Mouse (Mus musculus): Measurements from ENCODE around the gene Trappc12.
"Not testable (repeated sequence)": the region's sequence is repeated elsewhere in the genome, so short reads cannot be mapped to it uniquely, and the experiment has no call there.

Gene Trappc12

DNA sequence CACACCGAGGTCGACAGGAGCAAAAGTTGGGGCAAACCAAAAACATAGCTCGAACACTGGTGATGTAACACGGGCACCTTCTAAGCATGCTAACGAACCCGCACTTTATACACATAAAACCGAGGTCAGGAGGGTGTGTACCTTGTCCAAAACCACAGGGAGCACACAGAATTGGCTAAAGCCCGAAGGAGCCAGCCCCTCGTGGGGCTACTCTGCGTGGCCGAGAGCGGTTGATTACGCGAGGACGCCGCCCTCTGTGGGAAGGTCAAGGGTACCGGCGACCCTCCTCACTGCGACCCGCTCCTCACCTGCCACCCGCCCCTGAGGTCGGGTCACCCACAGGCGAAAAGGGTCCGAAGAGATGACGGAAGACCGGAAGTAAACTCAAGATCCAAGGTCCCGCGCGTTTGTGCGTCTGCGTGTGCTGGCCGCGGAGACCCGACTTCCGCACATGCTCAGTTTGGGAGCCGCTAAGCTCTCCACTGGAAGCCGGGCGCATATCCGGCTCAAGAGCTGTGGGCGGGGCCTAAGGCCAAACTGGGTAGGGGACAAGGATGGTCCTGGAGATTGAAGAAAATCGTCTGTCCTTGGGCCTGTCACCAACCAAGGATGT is at the start of gene Trappc12:
Gene Trappc12, minus strand, starts transcription at position 452 of the 613 bp plus-strand sequence.
- DNase-seq: peak; percentile 91 to 93

DNA sequence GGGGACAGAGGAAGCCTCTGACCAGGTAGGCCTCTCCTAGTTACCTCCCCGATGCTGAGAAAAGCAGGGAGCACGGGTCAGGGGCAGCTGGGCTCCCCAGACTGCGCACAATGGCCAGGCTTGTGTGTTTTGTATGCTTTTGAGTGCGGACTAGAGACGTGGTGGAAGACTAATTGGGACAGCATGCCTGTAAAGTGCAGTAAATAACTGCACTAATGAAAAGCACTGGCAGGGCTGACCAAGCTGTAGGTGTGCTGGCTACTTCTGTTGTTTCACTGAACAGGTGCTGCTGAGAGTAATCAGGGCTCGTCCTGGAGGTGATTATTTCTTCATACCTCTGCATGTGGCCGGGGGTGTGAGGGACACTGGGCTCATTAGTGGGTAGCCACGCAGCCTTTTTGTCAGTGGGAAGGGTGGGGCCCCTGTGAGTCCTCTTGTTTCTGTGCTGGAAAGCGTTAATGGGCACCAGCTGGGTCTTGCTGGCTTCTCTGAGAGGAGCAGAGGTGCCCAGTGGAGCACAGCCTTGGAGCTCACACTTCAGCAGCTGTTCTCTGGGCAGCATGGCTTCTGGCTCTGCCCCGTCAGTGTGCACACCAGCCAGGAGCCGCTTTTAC is 49.6 kb upstream of the Trappc12 start:
- no peak for DNase-seq

DNA sequence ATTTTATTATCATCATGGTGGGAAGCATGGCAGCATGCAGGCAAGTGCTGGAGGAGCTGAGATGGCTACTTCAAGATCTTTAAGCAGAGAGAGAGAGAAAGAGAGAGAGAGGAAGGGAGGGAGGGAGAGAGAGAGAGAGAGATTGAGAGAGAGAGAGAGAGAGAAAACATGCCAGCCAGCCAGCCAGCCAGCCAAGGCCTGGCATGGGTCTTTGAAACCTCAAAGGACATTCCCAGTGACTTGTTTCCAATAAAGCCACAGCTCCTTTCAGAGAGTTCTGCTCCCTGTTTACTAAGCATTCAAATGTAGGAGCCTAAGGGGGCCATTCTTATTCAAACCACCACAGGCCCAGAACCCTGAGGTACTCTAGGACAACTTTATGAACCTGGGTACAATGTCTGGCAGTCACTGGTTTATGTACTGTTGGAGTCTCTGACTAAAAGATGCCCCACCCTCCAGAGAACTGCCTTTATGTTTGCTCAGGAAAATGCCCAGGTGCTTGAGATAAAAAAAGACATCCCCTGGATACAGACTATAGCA is 46.7 kb upstream of the Trappc12 start:
- no peak for DNase-seq

DNA sequence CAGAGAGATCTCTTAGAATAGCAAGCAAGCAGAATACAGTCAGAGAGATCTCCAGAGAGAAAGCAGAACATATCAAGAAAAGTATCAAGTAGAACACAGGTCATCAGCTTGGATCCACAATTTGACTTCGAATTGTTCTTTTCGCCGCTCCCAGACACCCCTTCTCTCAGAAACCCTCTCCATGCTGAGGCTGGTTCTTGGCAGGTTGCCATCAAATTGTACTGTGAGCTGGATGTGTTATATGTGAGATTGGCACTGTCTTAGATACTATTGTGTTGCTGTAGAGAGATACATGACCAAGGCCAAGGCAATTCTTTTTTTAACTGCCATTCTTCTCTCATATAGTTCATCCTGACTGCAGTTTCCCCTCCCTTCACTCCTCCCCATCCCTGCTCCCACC is 44.8 kb upstream of the Trappc12 start:
- no peak for DNase-seq

DNA sequence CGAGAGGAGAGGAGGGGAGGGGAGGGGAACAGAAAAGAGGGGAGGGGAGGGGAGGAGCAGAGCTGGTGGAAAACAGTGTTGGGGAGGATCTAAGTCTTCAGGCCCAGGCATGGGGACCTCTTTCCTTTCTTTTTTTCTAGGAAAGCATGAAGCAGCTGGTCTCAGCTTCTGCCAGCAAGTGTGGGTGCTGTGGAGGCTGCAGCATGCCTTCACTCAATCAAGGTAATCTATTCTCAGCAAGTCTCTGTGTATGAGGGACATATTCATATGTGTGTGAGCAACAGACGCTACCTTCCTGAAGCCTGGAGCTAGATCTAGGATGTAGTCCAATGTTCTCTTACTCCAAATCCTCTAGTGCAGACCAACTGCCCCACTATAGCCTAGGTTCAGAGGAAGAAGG is 43.4 kb upstream of the Trappc12 start:
- DNase-seq: no peak

DNA sequence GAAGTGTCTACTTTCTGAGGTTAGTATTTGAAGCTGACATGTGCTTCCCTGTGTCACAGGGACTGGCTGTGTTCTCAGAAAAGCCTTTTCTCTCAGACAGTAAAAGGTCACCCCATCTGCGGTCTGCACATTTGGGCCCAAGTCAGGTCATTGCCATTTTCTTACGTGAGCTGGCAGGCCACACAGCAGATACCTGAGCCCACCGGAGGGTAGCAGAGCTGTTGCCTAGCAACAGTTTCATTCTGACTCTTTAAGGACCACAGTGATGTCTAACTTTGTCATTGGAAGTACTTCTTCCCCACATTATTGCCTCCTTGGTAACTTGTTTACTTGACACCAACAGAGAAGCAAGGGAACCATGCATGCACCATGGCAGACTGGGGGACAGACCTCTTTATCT is 42.3 kb upstream of the Trappc12 start:
- DNase-seq: no peak

DNA sequence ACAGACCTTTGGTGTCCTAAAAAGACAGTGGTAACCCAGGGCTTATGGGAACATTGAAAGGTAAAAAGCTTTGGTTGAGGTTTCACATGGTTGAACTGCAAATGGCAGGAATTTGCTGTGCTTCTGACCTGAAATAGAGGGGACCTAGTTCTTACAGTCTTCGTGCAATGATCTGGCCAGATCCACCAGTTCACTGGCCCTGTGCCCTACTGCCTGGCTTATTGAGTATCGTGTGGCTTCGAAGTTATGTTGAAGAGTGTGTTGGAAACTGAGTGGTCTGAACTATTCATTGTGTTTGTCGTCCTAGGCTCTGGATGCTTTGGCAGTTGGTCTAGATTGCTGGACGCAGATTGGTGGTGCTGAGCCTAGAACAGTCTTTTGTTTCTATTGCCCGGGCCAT is 36.0 kb upstream of the Trappc12 start:
- DNase-seq: no peak

DNA sequence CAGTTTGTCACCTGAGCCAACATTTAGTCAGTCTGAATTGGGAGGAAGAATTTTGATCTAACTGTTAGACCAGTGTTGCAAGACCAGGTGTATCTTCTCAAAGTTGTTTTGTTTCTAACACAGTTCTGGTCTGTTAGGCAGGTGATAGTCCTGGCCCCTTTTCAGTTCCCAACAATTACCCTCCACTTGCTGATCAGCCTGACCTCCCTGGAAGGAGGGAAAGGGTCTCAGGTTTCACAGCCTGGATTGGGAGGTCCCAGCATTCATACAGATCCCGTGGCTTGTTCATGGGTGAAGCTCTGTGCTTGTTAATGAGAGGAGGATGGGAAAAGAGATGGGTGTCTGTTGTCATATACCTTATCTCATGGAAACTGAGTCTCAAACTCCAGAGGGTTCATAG is 35.0 kb upstream of the Trappc12 start:
- no peak for DNase-seq

DNA sequence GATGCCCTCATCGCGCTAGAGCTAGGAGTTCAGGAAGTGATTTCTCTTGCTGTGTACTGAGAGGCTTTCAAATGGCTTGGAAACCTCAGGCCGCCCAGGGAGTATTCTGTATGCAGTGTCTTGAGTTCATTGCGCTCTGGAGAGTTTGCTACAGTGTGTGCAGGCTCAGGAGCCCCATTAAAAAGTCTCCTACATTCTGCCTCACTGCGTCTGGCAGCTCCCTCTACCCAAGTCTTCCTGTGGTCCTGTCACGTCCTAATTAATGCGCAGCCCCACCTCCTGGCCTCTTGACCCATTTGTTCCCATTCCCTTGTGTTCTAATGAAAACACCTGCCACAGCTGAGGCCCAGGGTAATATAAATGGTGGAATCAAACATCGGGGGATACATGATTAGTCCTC is 34.6 kb upstream of the Trappc12 start:
- DNase-seq: no peak

DNA sequence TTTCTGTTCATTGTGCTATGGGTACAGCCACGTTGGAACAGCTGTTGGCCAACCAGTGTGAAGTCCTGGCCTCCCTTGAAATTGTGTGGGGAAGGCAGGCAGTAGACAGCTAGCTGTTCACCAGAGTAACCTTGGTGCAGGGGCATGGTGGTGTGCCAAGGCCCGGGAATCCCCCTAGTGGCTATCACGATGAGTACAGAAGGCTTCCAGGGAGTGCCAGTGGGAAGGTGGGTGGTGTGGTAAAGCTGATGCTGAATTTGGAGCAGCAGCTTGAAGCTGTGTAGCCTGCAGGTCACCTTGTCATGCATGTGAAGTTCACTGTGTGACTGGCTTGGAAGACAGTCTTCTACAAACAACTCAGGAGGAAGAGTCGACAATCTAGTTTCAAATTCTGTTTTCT is 34.1 kb upstream of the Trappc12 start:
- peak in 1 of 2 experiments; percentile 12 for DNase-seq

DNA sequence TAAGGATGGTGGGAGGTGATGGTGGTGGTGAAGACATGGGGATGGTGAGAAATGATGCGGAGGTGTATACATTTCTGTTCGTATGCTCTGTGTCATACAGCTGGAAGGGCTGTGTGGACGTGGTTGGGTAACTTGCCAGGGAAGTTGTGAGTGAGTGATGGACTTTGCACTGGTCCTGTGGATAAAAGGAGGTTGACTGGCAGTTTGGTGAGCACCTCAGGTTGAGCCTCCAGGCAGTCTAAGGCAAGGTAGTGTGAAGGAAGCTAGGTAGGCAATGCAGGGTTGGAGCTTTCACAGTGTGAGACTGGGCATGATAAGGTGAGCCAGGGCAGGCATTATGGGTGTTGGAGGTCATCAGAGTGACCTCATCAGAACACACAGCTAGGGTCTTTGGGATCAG is 32.4 kb upstream of the Trappc12 start:
- no peak for DNase-seq

DNA sequence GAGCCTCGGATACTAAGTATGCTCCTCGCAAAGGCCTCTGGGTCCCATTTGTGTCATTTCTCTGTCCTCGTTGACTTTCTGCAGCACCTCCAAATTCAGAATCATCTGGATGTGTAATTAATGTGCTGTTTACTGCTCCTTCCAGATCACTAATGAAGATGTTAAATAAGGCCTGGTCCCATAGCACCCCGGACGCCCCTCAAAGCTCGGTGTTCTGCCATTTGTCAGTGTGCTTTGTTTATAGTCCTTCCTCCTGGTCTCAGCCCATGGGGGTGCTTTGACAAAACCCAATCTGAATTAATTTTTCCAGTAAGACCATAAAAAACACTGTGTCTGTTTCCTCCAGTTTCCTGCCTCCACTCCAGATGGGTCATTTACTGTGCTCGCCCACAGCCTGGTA is 29.9 kb upstream of the Trappc12 start:
- no peak for DNase-seq

DNA sequence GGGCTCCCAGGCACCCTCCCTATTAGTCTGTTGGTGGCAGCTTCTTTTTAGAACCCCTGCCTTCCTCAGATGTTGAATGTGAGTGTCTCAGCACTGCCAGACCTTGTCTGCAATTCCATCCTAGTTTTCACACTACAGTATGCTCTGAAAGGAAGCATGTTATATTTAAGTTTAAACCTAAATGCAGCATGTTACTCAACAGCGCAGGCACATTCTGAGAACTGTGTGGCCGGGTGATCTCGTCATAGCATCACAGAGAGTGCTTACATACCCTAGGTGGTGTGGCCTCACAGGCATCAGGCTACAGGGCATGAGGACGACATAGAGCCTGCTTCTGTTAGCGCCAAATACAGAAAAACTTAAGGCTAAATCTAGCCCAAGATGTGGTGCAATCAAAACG is 25.4 kb upstream of the Trappc12 start:
- DNase-seq: no peak

DNA sequence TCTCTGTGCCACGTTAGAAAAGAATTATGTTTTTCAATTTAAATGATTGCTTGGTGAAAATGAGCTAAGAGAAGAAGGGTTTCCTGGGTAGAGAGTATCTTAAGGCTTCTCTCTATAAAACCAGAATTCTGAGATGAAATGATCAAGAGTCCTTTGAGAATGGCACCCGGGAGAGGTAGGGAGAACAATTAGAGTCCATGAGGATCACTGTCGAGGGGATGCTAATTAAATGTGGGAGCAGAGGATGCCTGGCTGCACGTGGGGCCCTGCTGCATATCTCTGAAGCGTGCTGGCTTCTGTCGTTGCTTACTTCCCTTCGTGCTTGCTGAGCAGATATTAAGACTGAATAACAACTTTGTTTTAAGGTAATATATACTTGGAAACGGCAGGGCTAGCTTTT is 24.8 kb upstream of the Trappc12 start:
- no peak for DNase-seq

DNA sequence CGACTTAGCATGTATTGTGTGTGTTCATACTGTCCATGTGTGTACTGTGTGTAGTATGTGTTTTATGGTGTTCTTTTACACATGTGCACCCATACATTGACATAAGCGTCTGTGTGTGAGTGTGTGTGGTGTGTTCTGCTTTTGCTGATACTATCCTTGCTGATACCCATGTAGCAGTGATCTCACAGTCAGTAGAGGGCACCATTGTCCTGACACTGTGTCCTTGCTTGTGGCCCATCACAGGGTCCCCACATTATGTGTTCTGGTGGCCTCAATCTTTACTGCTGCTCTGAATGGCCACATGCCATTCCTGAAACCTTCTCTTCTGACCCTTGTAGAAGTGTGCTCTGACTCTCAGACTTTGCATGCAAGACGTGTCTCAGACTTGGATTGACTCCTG is 23.5 kb upstream of the Trappc12 start:
- no peak for DNase-seq

DNA sequence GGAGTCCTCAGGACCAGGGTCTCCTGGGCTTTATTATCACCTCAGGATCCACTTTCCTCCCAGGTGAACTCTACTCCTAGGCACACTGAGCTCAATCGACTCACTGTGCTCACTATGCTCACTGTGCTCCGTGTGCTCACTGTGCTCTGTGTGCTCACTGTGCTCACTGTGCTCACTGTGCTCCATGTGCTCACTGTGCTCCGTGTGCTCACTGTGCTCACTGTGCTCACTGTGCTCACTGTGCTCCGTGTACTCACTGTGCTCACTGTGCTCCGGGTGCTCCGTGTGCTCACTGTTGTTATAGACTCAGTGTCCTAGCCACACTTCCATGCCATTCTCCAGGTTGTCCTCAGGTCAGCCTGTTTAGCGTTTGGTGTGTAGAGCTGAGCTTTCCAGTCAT is 19.7 kb upstream of the Trappc12 start:
- no peak for DNase-seq

DNA sequence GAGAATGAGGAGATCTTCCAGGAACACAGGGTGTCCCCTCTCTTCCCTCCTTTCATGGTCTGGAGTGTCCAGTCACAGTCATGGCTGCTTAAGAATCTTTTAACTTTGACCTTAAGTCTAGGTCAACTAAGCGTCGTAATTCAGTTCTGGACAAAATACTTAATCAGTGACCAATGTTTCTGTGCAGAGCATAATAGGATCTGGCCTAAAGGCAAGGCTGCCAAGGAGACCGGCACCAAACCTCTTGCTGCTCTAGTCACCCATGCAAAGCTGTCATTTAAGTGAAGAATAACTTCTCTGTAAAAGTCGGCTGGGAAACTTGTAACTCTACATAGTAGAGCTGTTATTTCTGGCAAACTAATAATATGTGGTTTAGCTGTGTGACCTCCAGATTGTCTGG is 5.7 kb upstream of the Trappc12 start:
- no peak for DNase-seq

DNA sequence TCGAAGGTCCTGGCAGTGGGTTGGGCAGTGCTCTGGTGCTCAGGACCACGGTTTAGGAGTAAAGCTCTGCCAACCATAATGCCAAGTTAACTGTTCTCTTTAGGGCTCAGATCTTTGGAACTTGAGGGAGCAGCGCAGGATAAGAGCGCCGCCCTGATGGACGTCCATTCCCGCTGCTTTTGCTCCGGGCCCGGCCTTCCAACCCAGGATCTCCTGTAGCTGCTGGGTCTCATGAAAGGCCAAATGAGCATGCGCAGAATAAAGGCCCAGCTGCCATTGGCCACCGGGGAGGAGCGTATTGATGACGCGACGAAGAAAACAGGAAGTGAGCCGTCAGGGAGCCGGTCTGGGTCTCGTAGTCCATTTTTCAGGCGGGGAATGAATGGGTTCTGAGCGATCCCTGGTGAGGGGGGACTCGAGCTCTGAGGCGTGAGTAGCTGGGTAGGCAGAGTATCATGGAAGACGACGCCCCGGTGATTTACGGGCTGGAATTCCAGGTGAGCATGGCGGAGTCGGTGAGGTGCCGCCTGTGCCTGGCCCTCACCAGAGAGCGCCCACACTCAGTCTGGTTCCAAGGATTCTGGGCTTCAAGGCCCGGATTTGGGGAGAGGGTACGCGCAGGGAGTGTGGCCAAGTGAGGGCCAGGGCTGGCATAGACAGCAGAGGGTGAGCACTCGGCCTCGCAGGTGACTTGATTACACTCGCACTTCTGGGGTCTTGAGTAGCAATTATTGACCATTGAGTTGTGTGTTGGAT is 1.4 kb upstream of the Trappc12 start, which contains the start of gene Eipr1:
Gene Eipr1, plus strand, starts transcription at position 296 of the 756 bp plus-strand sequence.
- peak; percentile 92 for DNase-seq

DNA sequence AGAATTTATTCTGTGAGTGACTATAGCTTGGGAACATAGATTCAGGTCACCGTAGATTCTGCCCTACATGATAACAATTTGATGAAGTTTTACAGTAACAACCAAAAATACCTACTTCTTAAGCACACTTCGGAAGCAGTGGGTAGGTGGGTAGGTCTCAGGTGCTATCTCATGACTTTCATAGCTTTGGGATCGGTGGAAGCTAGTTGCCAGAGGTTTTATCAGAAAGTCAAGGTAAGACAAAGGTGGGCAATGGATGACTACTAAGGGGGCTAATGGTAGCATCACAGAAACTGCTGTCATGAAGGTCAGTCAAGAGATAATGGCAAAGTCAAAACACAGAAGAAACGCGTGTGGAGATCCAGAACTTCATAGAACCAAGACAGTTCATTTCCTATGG is 604 bp upstream of the Trappc12 start:
- DNase-seq: no peak

DNA sequence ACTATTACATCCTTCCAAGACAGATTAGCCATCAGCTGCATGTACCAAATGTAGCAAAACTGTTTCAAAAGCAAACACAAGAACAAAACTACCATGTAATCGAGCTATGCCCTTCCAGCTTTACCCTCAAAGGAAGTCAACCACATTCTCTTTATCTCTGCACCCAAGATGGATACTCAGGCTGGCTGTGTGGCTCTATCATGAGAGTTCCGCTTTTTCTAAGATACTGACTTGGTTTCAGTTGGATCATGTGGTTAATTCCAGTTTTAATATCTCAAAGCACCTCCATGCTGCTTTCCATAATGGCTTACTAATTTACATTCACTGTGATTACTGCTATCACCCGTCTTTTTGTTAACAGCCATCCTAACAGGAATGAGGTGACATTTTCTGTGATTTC is 6.9 kb downstream of the Trappc12 start:
- no peak for DNase-seq

DNA sequence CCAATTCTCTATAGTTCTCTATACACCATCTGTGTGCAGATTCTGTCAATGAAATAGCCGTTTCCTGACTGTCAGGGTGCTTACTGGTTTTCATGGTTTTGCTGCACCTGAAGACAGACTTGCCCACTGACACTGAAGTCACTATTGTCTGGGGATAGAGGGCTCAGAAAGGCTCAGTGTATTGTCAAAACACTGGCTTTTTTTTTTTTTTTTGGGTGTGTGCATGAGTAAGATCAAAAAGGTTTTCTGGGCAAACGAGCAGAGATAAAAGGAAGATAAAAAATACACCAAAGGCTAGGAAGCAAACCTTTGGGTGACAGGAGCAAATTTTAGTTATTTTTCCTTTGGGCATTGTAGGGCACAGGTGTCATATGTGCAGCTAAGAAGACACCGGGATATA is 15.0 kb downstream of the Trappc12 start:
- no peak for DNase-seq

DNA sequence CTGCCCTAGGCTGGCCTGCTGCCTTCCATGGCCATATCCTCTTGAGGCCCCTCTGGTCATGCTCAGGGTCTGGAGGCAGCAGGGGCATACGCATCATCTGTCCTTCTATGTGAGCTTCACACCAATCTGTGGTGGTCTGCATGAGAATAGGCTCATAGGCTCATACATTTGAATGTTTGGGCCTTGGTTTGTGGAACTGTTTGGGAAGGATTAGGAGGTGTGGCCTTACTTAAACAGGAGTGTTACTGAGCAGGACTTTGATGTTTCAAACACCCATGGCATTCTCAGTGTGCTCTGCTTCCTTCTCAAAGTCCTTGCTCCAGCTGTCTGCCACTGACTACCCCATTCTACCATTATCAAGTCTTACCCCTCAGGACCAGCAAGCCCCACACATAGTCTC is 16.0 kb downstream of the Trappc12 start:
- no peak for DNase-seq

DNA sequence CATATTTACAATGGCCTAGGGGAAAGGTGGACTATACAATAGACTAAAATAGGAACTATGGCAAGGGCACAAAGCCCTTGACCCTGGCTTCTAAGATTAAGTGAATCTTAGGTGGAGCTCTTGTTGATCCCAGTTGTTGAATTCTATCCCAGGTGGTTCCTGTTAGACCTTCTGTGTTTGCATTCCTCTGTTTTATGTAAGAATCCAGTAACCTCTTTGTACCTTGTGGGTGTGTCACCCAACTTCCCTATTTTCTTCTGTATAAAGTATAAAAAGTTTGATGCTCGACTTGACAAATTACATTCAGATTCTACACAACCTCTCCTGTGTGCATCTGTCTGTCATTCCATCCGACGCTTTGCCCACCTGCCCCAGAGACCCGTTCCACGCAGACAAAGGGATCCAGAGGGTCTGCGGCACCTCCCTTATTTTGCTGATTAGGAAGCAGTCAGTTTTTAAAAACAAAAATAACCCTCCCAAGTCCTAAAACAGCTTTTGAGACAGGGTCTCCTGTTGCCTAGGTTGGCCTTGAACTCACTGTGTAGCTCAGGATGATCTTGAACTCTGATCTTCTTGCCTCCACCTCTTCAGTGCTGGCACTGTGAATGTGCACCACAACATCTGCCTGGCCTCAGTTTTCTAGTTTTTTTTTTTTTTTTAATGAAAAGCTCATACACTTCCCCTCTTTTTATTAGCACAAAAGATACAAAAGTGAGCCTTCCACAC is 16.6 kb downstream of the Trappc12 start:
- not testable (repeated sequence) for DNase-seq

Data from lung, postnatal 4 days (tissue).